Mouse (Mus musculus): ENCODE results near the gene Brpf3.

GRCm38 (mm10) chr17:28882810-28883209, 81.9 kb downstream of the Brpf3 start:
- TF ChIP-seq TAL1 (IDR thresholded peaks at IDR 0.05; ENCODE audit: low read length) (no peak), GATA1 (IDR thresholded peaks at IDR 0.05; ENCODE audit: low read length) (no peak)
